Mouse (Mus musculus) urinary bladder, postnatal 10 days (tissue): ENCODE measurements at regions not wholly inside any gene's neighbourhood (a gene's known extent, or its start where the extent isn't known, plus 50 kb on each side); places are given as distances from the start of the nearest gene placed in this dataset.

Experiments
- DNase-seq: peaks from one replicate; pipeline ENCODE4 v3.0.0; 2022; ENCODE audit warnings: low spot score

GRCm38 (mm10) chr1:152313480-152313879 is 73.0 kb downstream of the Tsen15 start:
- no peak for DNase-seq

- DNase-seq, result no peak
Observed at GRCm38 (mm10) chr1:152305461-152305860, 81.0 kb downstream of the Tsen15 start.

DNA sequence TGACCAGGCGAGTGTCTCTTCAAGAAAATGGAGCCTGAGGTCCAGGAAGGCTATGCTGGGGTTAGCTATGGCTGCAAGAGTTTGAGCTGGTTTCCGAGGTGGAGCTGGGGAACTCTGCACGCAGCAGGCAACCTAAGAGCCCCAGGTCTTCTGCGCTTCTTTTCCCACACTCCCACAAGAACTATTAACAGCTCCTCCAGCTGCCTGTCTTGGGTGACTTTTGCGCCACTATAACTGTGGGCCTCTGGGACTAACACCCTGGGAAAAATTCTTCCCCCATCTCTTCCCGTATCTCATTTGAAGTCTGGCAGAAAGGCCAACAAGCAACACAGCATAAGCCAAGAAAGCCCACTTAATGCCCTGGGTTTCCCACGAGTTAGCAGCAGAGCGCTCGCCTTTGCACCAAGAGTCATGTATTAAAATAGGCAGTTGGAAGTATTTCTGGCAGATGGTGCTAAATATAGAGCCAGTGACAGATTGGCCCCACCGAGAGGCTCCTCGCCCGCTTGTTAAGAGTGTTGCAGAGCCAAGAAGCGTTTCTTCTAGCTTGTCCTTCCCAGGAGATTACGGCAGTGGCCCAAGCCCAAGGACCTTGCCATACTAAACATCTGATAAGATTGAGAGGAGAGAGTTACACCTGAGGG is 81.9 kb downstream of the Tsen15 start:
- DNase-seq, result no peak

DNA sequence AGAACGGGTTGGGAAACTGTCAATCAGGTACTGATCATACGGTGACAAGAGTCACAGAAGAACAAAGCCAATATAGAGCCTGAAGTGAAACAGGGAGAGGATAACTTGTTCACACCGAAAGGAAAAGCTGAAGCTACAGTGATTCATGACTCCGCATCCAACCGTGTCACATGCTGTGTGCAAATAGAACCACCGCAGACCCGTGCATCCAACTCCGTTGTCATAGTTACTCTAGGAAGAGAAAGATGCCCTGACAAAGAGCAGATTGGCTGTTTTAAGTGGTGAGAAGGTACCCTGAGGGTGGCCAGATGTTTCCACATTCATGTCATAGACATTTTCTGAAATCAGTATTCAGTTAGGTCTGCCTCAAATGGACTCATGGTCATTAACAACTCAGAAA is 85.1 kb downstream of the Tsen15 start:
- no peak for DNase-seq

- DNase-seq, result no peak
Observed at GRCm38 (mm10) chr1:152292196-152292736, 94.2 kb downstream of the Tsen15 start.

GRCm38 (mm10) chr1:152290768-152291167 is 95.7 kb downstream of the Tsen15 start:
- peak; percentile 23 for DNase-seq

- no peak for DNase-seq
Observed at GRCm38 (mm10) chr1:152287566-152288490, 98.7 kb downstream of the Tsen15 start.

GRCm38 (mm10) chr1:152286677-152287076 is 99.8 kb downstream of the Tsen15 start:
- DNase-seq, result no peak

GRCm38 (mm10) chr1:152282106-152282505 is 104.4 kb downstream of the Tsen15 start:
- no peak for DNase-seq

DNA sequence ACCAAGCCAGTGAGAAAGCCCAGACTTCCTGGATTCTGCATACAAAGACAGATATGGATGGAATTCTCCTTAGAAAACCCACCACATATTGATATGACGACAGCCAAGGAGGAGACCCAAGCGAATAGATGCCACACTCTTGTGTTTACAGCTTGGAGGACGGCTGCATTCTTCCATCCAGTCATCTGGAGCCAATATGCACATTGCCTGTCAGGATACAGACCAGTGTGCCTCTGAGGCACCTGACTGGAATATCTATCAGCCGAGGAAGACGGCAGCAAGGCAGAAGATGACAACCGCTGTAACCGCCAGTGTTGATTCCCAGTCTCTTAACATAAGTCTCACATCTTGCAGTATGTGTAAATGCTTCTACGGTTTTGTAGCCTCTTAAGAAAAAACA is 105.3 kb downstream of the Tsen15 start:
- DNase-seq, result no peak

DNA sequence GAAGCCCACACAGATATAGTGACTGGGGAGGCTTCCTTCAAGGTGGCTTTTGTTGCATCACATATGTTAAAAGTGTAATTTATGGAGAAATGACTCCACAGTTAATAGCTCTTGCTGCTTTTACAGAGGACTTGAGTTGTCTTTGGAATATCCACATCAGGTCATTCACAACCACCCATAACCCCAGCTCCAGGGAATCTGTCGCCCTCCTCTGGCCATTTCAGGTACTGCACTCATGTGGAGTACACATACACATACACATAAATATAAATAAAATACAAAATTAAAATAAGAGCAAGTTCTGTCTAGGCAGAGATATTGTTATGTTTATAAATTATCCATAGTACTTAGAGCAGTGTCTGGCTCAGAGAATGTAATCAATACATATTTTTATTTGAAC is 106.5 kb downstream of the Tsen15 start:
- no peak for DNase-seq

DNA sequence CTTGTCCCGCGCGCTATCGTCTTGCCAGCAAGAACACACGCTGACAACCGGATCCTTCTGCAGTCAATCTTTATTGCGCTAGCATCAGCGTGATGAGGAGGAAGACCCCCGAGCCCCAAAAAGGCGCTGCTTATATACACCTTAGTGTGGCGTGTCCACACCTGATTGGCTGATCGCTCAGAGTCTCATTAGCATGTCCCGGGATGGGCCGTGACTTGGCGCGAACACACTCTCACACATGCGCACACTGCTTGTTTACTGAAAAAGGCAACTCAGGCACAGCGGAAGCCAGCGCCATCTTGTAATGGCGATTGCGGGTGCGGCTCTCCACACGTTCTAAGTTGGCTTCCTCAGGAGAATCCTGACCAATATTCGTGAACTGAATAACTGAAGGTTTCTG is 111.5 kb downstream of the Tsen15 start:
- DNase-seq, result no peak

- DNase-seq, result no peak
Observed at GRCm38 (mm10) chr1:152273430-152273829, 113.1 kb downstream of the Tsen15 start.

- no peak for DNase-seq
Observed at GRCm38 (mm10) chr1:152269936-152270702, 116.4 kb downstream of the Tsen15 start.

DNA sequence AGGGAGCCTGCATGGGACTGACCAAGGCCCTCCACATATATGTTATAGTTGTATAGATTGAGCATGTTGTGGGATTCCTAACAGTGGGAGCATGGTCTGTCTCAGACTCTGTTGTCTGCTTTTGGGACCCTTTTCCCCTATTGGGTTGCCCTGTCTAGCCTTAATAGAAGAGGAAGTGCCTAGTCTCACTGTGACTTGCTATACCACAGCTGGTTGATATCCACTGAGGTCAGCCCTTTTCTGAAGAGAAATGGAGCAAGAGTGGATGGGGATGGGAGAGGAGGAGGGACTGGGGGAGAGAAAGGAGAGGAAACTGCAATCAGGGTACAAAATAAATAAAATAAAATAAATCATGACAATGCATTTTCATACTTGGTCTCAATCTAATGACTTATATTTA is 120.1 kb downstream of the Tsen15 start:
- DNase-seq, result no peak

GRCm38 (mm10) chr1:152264981-152265380 is 121.5 kb downstream of the Tsen15 start:
- DNase-seq, result no peak

- DNase-seq, result no peak
Observed at GRCm38 (mm10) chr1:152261472-152261871, 125.0 kb downstream of the Tsen15 start.

DNA sequence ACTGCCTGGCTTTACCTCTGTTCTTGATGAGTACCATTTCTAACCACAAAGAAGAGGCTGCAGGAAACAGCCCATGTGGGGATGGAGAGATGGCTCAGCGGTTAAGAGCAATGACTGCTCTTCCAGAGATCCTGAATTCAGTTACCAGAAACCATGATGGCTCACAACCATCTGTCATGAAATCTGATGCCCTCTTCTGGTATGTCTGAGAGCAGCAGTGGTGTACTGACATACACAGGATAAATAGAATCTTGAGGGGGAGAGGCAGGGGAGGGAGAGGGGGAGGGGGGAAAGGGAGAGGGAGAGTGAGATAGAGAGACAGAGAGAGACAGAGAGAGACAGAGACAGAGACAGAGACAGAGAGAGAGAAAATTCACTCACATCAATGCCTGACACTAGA is 125.5 kb downstream of the Tsen15 start:
- no peak for DNase-seq

DNA sequence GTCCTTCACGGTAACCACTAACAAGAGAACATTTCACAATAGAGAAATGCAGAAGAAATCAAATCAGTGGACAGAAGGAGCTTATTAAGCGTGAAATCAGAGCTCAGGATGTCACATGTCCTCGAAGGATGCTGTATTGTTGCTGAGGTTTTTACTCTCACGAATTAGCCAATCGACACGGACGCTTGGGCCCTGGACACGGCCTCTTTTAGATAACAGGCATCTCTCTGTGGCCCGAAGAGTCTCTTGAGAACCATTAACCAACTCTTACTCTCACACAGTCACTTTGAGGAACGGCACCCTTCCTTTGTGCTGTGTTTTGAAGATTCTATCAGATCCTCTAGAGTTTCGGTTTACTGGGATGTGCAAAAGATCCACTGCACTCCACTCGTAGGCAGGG is 128.2 kb downstream of the Tsen15 start:
- DNase-seq, result no peak

DNA sequence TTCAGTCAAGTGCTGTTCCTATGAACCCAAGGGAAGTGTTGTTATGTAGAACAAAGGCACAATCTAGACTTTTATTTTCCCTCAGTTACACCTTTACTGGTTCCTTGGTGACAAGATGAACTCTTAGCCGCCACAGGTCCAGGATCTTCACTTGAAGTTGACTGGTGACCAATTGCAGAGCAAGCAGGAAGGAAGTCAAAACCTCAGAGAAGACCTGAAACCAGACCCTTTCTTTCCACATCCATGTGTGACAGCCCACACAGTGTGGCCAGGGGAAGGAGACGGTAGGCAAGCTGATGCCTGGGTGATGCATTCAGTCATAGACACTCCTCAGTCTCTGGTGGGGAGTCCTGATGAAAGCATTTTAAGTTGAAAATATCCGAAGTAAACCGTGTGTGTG is 132.6 kb downstream of the Tsen15 start:
- no peak for DNase-seq

GRCm38 (mm10) chr1:152253486-152253885 is 133.0 kb downstream of the Tsen15 start:
- DNase-seq, result no peak

DNA sequence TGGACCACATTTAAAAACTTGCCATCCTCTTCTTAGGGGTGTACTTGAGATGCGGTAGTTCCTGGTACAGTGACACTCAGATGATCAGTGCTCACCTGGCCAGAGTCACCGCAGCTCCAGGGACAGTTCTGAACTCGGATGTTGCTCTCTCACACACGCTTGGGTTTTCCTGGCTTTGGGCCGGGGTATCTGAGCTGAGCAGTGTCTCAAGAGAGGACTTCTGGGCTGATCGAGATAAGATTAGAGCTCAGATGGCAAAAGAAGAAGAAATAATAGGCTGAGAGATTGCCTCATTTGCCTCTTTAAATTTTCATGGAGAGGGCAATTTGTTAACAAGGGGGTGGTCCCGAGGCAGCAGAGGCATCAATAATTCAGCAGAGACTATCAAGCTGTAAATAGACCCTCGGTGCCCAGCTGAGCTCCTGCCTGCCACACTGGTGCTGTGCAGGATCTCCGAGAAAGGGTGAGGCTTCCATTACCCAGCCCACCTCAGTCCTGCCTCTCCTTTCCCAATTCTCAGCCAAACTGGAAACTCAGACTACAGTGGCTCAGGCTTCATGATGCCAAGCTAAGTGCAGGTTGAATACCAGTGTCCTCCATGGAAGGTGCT is 133.7 kb downstream of the Tsen15 start:
- no peak for DNase-seq
